Mouse (Mus musculus) hindbrain, embryonic 15.5 days (tissue): ENCODE measurements around the gene Cpa4. TPM values are rescaled to one million over a fixed set of nuclear protein-coding genes. Genes with fewer than 3 reads are reported as not detected.

ENCODE experiments used
- ATAC-seq: fragments of 200-750 bp; cut with Nextera tagmentation; 2 replicates; pipeline ENCODE4 v1.8.0; 2017; ENCODE audit warnings: low read depth, moderate number of reproducible peaks, moderate TSS enrichment; ENCODE audit not compliant: low FRiP score
- H3K27ac ChIP-seq: fragments of 300-500 bp; sonication (generic); replicated peaks from 2 replicates; pipeline ENCODE4 v1.5.1; 2015; ENCODE audit warnings: mild to moderate bottlenecking, inconsistent platforms
- H3K27me3 ChIP-seq: fragments of 300-500 bp; sonication (generic); 2 replicates; pipeline ENCODE4 v1.6.1; 2015; ENCODE audit warnings: control low read depth, inconsistent platforms
- H3K36me3 ChIP-seq: fragments of 300-500 bp; sonication (generic); 2 replicates; pipeline ENCODE4 v1.6.1; 2015; ENCODE audit warnings: control low read depth, inconsistent platforms
- H3K4me1 ChIP-seq: fragments of 300-500 bp; sonication (generic); replicated peaks from 2 replicates; pipeline ENCODE4 v1.6.1; 2015; ENCODE audit warnings: control low read depth, inconsistent platforms
- H3K4me2 ChIP-seq: fragments of 300-500 bp; sonication (generic); 2 replicates; pipeline ENCODE4 v1.6.1; 2015; ENCODE audit warnings: moderate library complexity, mild to moderate bottlenecking, inconsistent platforms
- H3K4me3 ChIP-seq: fragments of 300-500 bp; sonication (generic); 2 replicates; pipeline ENCODE4 v1.5.1; 2015; ENCODE audit warnings: mild to moderate bottlenecking, inconsistent platforms
- H3K9ac ChIP-seq: fragments of 300-500 bp; sonication (generic); 2 replicates; pipeline ENCODE4 v1.6.1; 2015; ENCODE audit warnings: inconsistent platforms
- H3K9me3 ChIP-seq: fragments of 300-500 bp; sonication (generic); 2 replicates; pipeline ENCODE4 v1.6.1; 2016; ENCODE audit warnings: control low read depth, inconsistent platforms
- WGBS: fragments of 180-500 bp; shearing (Covaris S2); methylation state at CpG from one replicate; pipeline ENCODE4 v1.1.7; 2015; 5-methylcytosine and 5-hydroxymethylcytosine counted together
- polyA plus RNA-seq: library from polyadenylated mRNA; unstranded; fragments of >200 nt; fragmentation: Nextera tagmentation; extraction: Ambion mirVana; gene quantifications from 2 replicates; pipeline ENCODE4 v1.2.1, GENCODE M21; 2015

The Cpa4 gene
- polyA plus RNA-seq, 1 experiment from 2014 or later = 0.96 TPM

DNA sequence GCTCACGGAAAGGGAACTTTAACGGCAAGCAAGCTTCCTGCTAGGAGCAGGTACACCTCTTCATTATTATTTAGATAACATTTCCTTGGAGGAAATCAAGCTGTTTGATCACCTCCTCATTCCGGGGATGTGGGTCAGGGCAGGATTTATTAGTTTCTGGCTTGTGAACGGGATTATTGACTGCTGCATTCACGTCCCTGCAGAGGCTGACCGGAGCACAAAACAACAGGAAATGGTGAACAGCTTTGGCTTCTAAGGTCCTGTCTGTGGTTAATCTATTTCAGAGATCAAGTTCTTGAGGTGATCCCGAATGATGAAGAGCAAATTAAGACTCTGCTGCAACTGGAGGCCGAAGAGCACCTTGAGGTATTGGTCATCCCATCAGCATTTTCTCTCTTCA is 24.3 kb upstream of the Cpa4 start:
- no peak overlapping the region for H3K27ac ChIP-seq
- H3K4me3 ChIP-seq = no peak overlapping the region
- H3K27me3 ChIP-seq = no peaks in the 10 kb centered on the region
- H3K9me3 ChIP-seq = no peaks in the 10 kb centered on the region
- no peak for ATAC-seq
- H3K4me2 ChIP-seq = no peak overlapping the region
- WGBS = 48% methylated on average over 8 of the region's 8 CpGs
- H3K9ac ChIP-seq = no peak overlapping the region
- no peaks in the 10 kb centered on the region for H3K36me3 ChIP-seq
- peaks cover 29% of the 10 kb centered on the region for H3K4me1 ChIP-seq

DNA sequence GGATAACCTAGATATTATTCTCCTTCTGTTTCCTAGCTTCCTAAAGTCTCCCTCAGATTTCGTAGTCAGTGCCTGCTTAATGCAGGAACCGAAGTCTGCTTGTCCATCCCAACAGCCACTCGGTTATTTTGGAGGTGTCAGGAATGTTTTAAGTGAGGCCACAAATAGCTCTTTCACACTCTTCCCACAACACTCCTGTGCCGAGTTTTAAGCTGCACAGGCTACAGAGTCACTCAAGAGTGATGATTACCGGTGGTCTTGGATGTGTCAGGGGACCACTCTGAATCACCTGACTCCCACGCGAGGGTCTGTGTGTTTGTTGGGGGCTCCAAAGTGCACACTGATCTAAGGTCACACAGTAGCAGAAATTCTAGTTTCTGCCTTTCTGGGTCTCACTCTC is 22.5 kb upstream of the Cpa4 start:
- H3K4me2 ChIP-seq = no peak overlapping the region
- H3K4me1 ChIP-seq = peaks cover 34% of the 10 kb centered on the region
- no peak for ATAC-seq
- no peaks in the 10 kb centered on the region for H3K9me3 ChIP-seq
- H3K27ac ChIP-seq = peak overlapping the region; percentile 88; the same call in 1 of the 2 replicates
- 79% methylated on average over 7 of the region's 7 CpGs for WGBS
- H3K9ac ChIP-seq = no peak overlapping the region
- H3K27me3 ChIP-seq = no peaks in the 10 kb centered on the region
- H3K36me3 ChIP-seq = no peaks in the 10 kb centered on the region
- H3K4me3 ChIP-seq = no peak overlapping the region

GRCm38 (mm10) chr6:30546571-30547273 is 21.4 kb upstream of the Cpa4 start:
- H3K4me2 ChIP-seq = peak overlapping the region; percentile 53
- peak overlapping the region; percentile 88 for H3K27ac ChIP-seq
- H3K4me3 ChIP-seq = peak overlapping the region; percentile 19
- ATAC-seq = peak; percentile 60
- H3K9ac ChIP-seq = peak overlapping the region; percentile 37
- WGBS = 4% methylated on average over 17 of the region's 17 CpGs
- no peaks in the 10 kb centered on the region for H3K27me3 ChIP-seq
- no peaks in the 10 kb centered on the region for H3K9me3 ChIP-seq
- peaks cover 34% of the 10 kb centered on the region for H3K4me1 ChIP-seq
- no peaks in the 10 kb centered on the region for H3K36me3 ChIP-seq

DNA sequence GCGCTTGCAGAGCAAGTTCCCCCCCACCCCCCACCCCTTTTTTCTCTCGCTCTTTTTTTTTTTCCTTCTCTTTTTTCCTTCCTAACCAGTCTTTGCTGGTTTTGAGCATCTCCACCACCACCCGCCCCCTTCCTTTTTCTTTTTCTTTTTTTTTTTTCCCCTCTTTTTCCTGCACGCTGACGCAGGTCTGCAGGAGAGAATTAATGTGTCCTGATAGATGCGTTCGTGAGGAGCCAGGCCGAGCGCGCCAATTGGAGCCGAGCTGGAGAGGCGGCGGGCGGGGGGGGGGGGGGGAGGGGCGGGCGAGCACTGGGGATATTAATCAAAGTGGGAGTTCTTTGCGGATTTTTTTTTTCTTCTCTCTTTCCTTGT is 20.9 kb upstream of the Cpa4 start:
- Histone ChIP-seq H3K4me3 (peak overlapping the region; percentile 19), H3K4me2 (peak overlapping the region; percentile 53), H3K9ac (peak overlapping the region; percentile 37), H3K27me3 (no peaks in the 10 kb centered on the region), H3K9me3 (no peaks in the 10 kb centered on the region), H3K4me1 (peaks cover 37% of the 10 kb centered on the region), H3K27ac (peak overlapping the region; percentile 88), H3K36me3 (no peaks in the 10 kb centered on the region)
- WGBS = 1% methylated on average over 14 of the region's 17 CpGs
- 0 out of 2 replicates have a peak, but pooled peaks have one; percentile 33 for ATAC-seq

GRCm38 (mm10) chr6:30547656-30548306 is 20.4 kb upstream of the Cpa4 start:
- Histone ChIP-seq H3K4me2 (peak overlapping the region; percentile 53), H3K36me3 (no peaks in the 10 kb centered on the region), H3K27me3 (no peaks in the 10 kb centered on the region), H3K9me3 (no peaks in the 10 kb centered on the region), H3K9ac (no peak overlapping the region), H3K4me3 (peak overlapping the region; percentile 19; the same call in 1 of the 2 replicates), H3K4me1 (peaks cover 42% of the 10 kb centered on the region), H3K27ac (peak overlapping the region; percentile 88)
- no peak for ATAC-seq
- WGBS = 19% methylated on average over 9 of the region's 9 CpGs

DNA sequence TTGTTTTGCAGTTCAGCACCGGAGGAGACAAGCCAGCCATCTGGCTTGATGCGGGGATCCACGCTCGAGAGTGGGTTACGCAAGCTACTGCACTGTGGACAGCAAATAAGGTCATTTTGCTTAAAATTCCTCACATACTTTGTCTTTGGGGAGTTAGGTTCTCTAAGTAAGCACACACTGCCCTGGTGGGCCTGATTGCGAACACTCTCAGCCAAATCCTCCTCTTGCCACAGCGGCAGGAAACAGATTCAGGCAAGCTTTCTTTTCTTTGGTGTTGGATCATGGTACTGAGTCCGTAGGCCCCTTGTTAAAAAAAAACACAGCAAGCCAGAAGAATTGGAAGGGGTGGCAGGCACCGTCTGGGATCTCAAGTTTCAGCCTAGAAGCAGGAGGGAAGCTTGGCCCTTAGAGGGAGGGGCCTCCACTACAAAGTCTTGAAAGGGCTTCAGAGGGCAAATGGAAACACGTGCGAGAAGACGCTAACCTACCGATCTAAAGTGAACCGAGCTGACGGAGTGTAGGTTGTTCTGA is 18.9 kb upstream of the Cpa4 start:
- H3K36me3 ChIP-seq = no peaks in the 10 kb centered on the region
- no peaks in the 10 kb centered on the region for H3K9me3 ChIP-seq
- no peaks in the 10 kb centered on the region for H3K27me3 ChIP-seq
- peaks cover 48% of the 10 kb centered on the region for H3K4me1 ChIP-seq
- 0 out of 2 replicates have a peak overlapping the region, but pooled peaks have one; percentile 12 for H3K4me2 ChIP-seq
- no peak overlapping the region for H3K9ac ChIP-seq
- peak overlapping the region; percentile 63 for H3K27ac ChIP-seq
- 21% methylated on average over 15 of the region's 15 CpGs for WGBS
- ATAC-seq = no peak
- H3K4me3 ChIP-seq = no peak overlapping the region

DNA sequence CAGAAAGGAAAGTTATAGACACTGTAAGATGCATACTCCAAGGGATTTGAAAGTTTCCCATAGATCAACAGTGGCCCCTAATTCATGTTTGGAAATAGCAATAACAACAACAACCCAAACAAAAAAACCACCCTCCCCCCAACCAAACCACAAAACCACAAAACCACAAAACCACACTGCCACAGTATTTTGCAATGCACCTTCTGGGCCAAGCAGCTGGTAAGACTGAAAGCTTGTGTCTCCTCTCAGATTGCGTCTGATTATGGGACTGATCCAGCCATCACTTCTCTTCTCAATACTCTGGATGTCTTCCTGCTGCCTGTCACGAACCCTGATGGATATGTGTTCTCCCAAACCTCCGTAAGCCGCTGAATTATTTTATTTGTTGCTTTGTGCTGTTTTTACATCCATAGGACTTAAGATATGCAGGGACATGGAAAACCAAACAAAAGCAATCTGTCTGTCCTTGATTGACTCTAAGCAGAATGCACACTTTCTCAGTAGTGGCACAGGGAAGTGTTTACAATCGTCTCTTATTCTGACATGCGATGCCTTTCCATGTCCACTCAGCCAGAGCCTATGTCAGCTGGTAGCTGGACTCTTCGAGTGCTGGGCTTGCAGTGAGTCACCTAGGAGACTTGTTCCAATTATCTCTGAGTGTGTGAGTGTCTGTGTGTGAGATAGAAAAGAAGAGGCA is 17.5 kb upstream of the Cpa4 start:
- H3K27me3 ChIP-seq = no peaks in the 10 kb centered on the region
- no peak overlapping the region for H3K9ac ChIP-seq
- peaks cover 47% of the 10 kb centered on the region for H3K4me1 ChIP-seq
- H3K9me3 ChIP-seq = no peaks in the 10 kb centered on the region
- H3K36me3 ChIP-seq = no peaks in the 10 kb centered on the region
- H3K4me3 ChIP-seq = no peak overlapping the region
- no peak overlapping the region for H3K4me2 ChIP-seq
- no peak overlapping the region for H3K27ac ChIP-seq
- WGBS = 44% methylated on average over 7 of the region's 7 CpGs
- no peak for ATAC-seq

- no peak overlapping the region for H3K4me2 ChIP-seq
- 0 out of 2 replicates have a peak overlapping the region, but pooled peaks have one; percentile 79 for H3K27ac ChIP-seq
- H3K4me1 ChIP-seq = peaks cover 42% of the 10 kb centered on the region
- no peaks in the 10 kb centered on the region for H3K27me3 ChIP-seq
- H3K36me3 ChIP-seq = no peaks in the 10 kb centered on the region
- no peak overlapping the region for H3K4me3 ChIP-seq
- ATAC-seq = no peak
- H3K9ac ChIP-seq = no peak overlapping the region
- H3K9me3 ChIP-seq = no peaks in the 10 kb centered on the region
Observed at GRCm38 (mm10) chr6:30551193-30551515, 17.0 kb upstream of the Cpa4 start.

DNA sequence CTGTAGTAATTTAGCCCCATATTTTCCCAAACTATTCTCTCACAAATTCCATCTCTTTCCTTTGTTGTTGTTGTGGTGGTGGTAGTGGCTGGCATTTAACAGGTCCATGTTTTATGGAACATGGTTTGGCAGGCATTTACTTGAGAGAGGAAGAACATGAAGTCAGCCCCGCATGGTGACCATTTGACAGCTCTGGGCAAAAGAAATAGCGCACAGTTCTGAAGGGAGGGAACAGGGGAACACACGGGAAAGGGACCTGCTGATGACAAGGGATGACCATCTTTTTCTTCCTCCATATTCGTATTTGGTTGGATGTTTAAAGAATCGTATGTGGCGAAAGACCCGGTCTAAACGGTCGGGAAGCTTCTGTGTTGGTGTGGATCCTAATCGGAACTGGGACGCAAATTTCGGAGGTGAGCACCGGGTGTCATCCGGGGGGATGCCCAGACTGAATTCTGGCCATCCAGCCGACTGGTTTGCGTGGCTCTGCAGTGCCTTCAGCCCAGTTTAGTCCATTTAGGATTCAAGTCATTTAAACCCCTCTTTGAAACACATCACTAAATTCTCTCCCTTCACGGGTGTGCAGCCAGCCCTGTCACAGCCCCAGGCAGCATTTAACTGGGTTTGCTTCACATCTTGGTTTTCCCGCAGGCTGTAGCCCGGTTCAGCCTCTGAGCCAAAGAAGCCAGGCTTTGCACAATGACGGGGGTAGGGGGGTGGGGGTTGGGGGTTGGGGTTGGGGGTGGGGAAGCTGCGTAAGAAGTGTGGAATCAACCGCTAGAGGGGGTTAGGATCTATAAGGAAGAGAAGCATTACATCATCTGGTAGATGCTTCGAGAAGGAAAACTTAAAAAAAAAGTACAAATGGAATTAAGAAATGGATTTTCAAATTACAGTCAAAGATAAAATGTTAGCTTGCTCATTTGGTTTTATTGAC is 16.3 kb upstream of the Cpa4 start:
- no peaks in the 10 kb centered on the region for H3K36me3 ChIP-seq
- peak overlapping the region; percentile 79 for H3K27ac ChIP-seq
- no peaks in the 10 kb centered on the region for H3K27me3 ChIP-seq
- peak overlapping the region; percentile 42 for H3K9ac ChIP-seq
- peaks cover 35% of the 10 kb centered on the region for H3K4me1 ChIP-seq
- 12% methylated on average over 23 of the region's 23 CpGs for WGBS
- peak; percentile 76; the same call in 1 of the 2 replicates for ATAC-seq
- peak overlapping the region; percentile 23 for H3K4me3 ChIP-seq
- peak overlapping the region; percentile 55 for H3K4me2 ChIP-seq
- H3K9me3 ChIP-seq = no peaks in the 10 kb centered on the region

- ATAC-seq = no peak
- Histone ChIP-seq H3K27ac (peak overlapping the region; percentile 6; the same call in 1 of the 2 replicates), H3K9me3 (no peaks in the 10 kb centered on the region), H3K36me3 (no peaks in the 10 kb centered on the region), H3K4me3 (no peak overlapping the region), H3K27me3 (no peaks in the 10 kb centered on the region), H3K4me1 (peaks cover 30% of the 10 kb centered on the region), H3K4me2 (no peak overlapping the region; the same call in 1 of the 2 replicates), H3K9ac (no peak overlapping the region)
- 40% methylated on average over 6 of the region's 6 CpGs for WGBS
Observed at GRCm38 (mm10) chr6:30552628-30553027, 15.5 kb upstream of the Cpa4 start.

- Histone ChIP-seq H3K9ac (no peak overlapping the region), H3K4me2 (no peak overlapping the region), H3K9me3 (no peaks in the 10 kb centered on the region), H3K27ac (no peak overlapping the region), H3K27me3 (no peaks in the 10 kb centered on the region), H3K4me3 (no peak overlapping the region), H3K4me1 (peaks cover 21% of the 10 kb centered on the region), H3K36me3 (no peaks in the 10 kb centered on the region)
- ATAC-seq = no peak
- WGBS = 67% methylated on average over 7 of the region's 7 CpGs
Observed at GRCm38 (mm10) chr6:30553381-30554010, 14.7 kb upstream of the Cpa4 start.
